Mouse (Mus musculus): ENCODE results near the gene Zcchc8. TPM values are rescaled to one million over a fixed set of nuclear protein-coding genes. Genes with fewer than 3 reads are reported as not detected.

Zcchc8 gene
- polyA plus RNA-seq, 1 experiment = 4.5 TPM

- no peak overlapping the region for H3K4me3 ChIP-seq (replicated peaks)
- no peaks in the 10 kb centered on the region for H3K9me3 ChIP-seq (ENCODE audit: control insufficient read depth, low read length)
- H3K27me3 ChIP-seq (ENCODE audit: control insufficient read depth) = no peaks in the 10 kb centered on the region
- no peaks in the 10 kb centered on the region for H3K36me3 ChIP-seq (ENCODE audit: control insufficient read depth)
- peaks cover 6% of the 10 kb centered on the region for H3K4me1 ChIP-seq (ENCODE audit: control insufficient read depth)
- TF ChIP-seq GATA1 (IDR thresholded peaks at IDR 0.05; ENCODE audit: low read length) (no peak), TAL1 (IDR thresholded peaks at IDR 0.05; ENCODE audit: low read length) (no peak)
Measured at GRCm38 (mm10) chr5:123675221-123675620, 45.7 kb downstream of the Zcchc8 start.

- Histone ChIP-seq H3K36me3 (ENCODE audit: control insufficient read depth) (no peaks in the 10 kb centered on the region), H3K4me1 (ENCODE audit: control insufficient read depth) (peaks cover 19% of the 10 kb centered on the region), H3K27me3 (ENCODE audit: control insufficient read depth) (no peaks in the 10 kb centered on the region), H3K4me3 (replicated peaks) (no peak overlapping the region), H3K9me3 (ENCODE audit: control insufficient read depth, low read length) (no peaks in the 10 kb centered on the region)
- no peak for TF ChIP-seq TAL1 (IDR thresholded peaks at IDR 0.05; ENCODE audit: low read length)
- TF ChIP-seq GATA1 (IDR thresholded peaks at IDR 0.05; ENCODE audit: low read length) = no peak
Measured at GRCm38 (mm10) chr5:123671473-123671820, 49.5 kb downstream of the Zcchc8 start.

- H3K27me3 ChIP-seq (ENCODE audit: control insufficient read depth) = no peaks in the 10 kb centered on the region
- H3K4me1 ChIP-seq (ENCODE audit: control insufficient read depth) = peaks cover 19% of the 10 kb centered on the region
- TF ChIP-seq GATA1 (IDR thresholded peaks at IDR 0.05; ENCODE audit: low read length) (no peak), TAL1 (IDR thresholded peaks at IDR 0.05; ENCODE audit: low read length) (no peak)
- no peaks in the 10 kb centered on the region for H3K9me3 ChIP-seq (ENCODE audit: control insufficient read depth, low read length)
- H3K4me3 ChIP-seq (replicated peaks) = no peak overlapping the region
- no peaks in the 10 kb centered on the region for H3K36me3 ChIP-seq (ENCODE audit: control insufficient read depth)
Measured at GRCm38 (mm10) chr5:123670800-123671472, 50.0 kb downstream of the Zcchc8 start.

GRCm38 (mm10) chr5:123669991-123670799 lies 50.7 kb downstream of the Zcchc8 start:
- Histone ChIP-seq H3K9me3 (ENCODE audit: control insufficient read depth, low read length) (no peaks in the 10 kb centered on the region), H3K36me3 (ENCODE audit: control insufficient read depth) (no peaks in the 10 kb centered on the region), H3K4me3 (replicated peaks) (no peak overlapping the region), H3K27me3 (ENCODE audit: control insufficient read depth) (no peaks in the 10 kb centered on the region), H3K4me1 (ENCODE audit: control insufficient read depth) (peaks cover 20% of the 10 kb centered on the region)
- TF ChIP-seq GATA1 (IDR thresholded peaks at IDR 0.05; ENCODE audit: low read length) (no peak), TAL1 (IDR thresholded peaks at IDR 0.05; ENCODE audit: low read length) (no peak)

GRCm38 (mm10) chr5:123667915-123668314 lies 53.0 kb downstream of the Zcchc8 start:
- Histone ChIP-seq H3K4me3 (replicated peaks) (no peak overlapping the region), H3K4me1 (ENCODE audit: control insufficient read depth) (peaks cover 20% of the 10 kb centered on the region)
- TF ChIP-seq GATA1 (IDR thresholded peaks at IDR 0.05; ENCODE audit: low read length) (no peak), TAL1 (IDR thresholded peaks at IDR 0.05; ENCODE audit: low read length) (no peak)

GRCm38 (mm10) chr5:123665956-123666355 lies 54.9 kb downstream of the Zcchc8 start:
- Histone ChIP-seq H3K4me1 (ENCODE audit: control insufficient read depth) (peaks cover 19% of the 10 kb centered on the region), H3K4me3 (replicated peaks) (no peak overlapping the region), H3K9me3 (ENCODE audit: control insufficient read depth, low read length) (no peaks in the 10 kb centered on the region), H3K27me3 (ENCODE audit: control insufficient read depth) (no peaks in the 10 kb centered on the region), H3K36me3 (ENCODE audit: control insufficient read depth) (no peaks in the 10 kb centered on the region)
- TF ChIP-seq GATA1 (IDR thresholded peaks at IDR 0.05; ENCODE audit: low read length) (no peak), TAL1 (IDR thresholded peaks at IDR 0.05; ENCODE audit: low read length) (no peak)

More at GRCm38 (mm10) chr5:123667915-123668314, 53.0 kb downstream of the Zcchc8 start:
- H3K9me3 ChIP-seq (ENCODE audit: control insufficient read depth, low read length) = no peaks in the 10 kb centered on the region
- no peaks in the 10 kb centered on the region for H3K27me3 ChIP-seq (ENCODE audit: control insufficient read depth)
- no peaks in the 10 kb centered on the region for H3K36me3 ChIP-seq (ENCODE audit: control insufficient read depth)

- H3K4me1 ChIP-seq (ENCODE audit: control insufficient read depth) = peaks cover 14% of the 10 kb centered on the region
- TF ChIP-seq TAL1 (IDR thresholded peaks at IDR 0.05; ENCODE audit: low read length) (no peak), GATA1 (IDR thresholded peaks at IDR 0.05; ENCODE audit: low read length) (no peak)
- H3K27me3 ChIP-seq (ENCODE audit: control insufficient read depth) = no peaks in the 10 kb centered on the region
- H3K4me3 ChIP-seq (replicated peaks) = no peak overlapping the region
- H3K9me3 ChIP-seq (ENCODE audit: control insufficient read depth, low read length) = no peaks in the 10 kb centered on the region
- no peaks in the 10 kb centered on the region for H3K36me3 ChIP-seq (ENCODE audit: control insufficient read depth)
Measured at GRCm38 (mm10) chr5:123664329-123664728, 56.6 kb downstream of the Zcchc8 start.

- peaks cover 1% of the 10 kb centered on the region; the same call in 1 of the 2 replicates for H3K4me1 ChIP-seq (ENCODE audit: control insufficient read depth)
- H3K27me3 ChIP-seq (ENCODE audit: control insufficient read depth) = no peaks in the 10 kb centered on the region
- H3K36me3 ChIP-seq (ENCODE audit: control insufficient read depth) = no peaks in the 10 kb centered on the region
- no peaks in the 10 kb centered on the region for H3K9me3 ChIP-seq (ENCODE audit: control insufficient read depth, low read length)
- no peak overlapping the region for H3K4me3 ChIP-seq (replicated peaks)
- TF ChIP-seq TAL1 (IDR thresholded peaks at IDR 0.05; ENCODE audit: low read length) (no peak), GATA1 (IDR thresholded peaks at IDR 0.05; ENCODE audit: low read length) (no peak)
Measured at GRCm38 (mm10) chr5:123662059-123662458, 58.8 kb downstream of the Zcchc8 start.

GRCm38 (mm10) chr5:123661602-123662001 lies 59.3 kb downstream of the Zcchc8 start:
- peaks cover 1% of the 10 kb centered on the region; the same call in 1 of the 2 replicates for H3K4me1 ChIP-seq (ENCODE audit: control insufficient read depth)
- no peaks in the 10 kb centered on the region for H3K9me3 ChIP-seq (ENCODE audit: control insufficient read depth, low read length)
- TF ChIP-seq GATA1 (IDR thresholded peaks at IDR 0.05; ENCODE audit: low read length) (no peak), TAL1 (IDR thresholded peaks at IDR 0.05; ENCODE audit: low read length) (no peak)
- H3K36me3 ChIP-seq (ENCODE audit: control insufficient read depth) = no peaks in the 10 kb centered on the region
- no peaks in the 10 kb centered on the region for H3K27me3 ChIP-seq (ENCODE audit: control insufficient read depth)
- no peak overlapping the region for H3K4me3 ChIP-seq (replicated peaks)

Measured in erythroblast, embryonic 14.5 days (primary cell).